Comparison of ENCODE assay signal across 8 mouse cellular contexts in genomic region chr7:118704001-118704850, GRCm38 (mm10). TPM values are rescaled to one million over a fixed set of nuclear protein-coding genes. Genes with fewer than 3 reads are reported as not detected.
A peak's percentile ranks its signal among the peaks of the same experiment; 100 is the strongest.
DNase-seq lines count a peak whose midpoint lies in the region; ATAC-seq and TF ChIP-seq lines count a peak whose summit lies in the region.

No protein-coding gene starts in this region.

- H3K4me3 ChIP-seq in gastrocnemius, adult 2 months = peak overlapping the region; percentile 91
- peak overlapping the region; percentile 70 to 94 (median 79) for H3K4me3 ChIP-seq in CH12.LX (replicated peaks in 1 of 3; ENCODE audit: low read depth in 2 of 3, low read length in 2 of 3, poor library complexity in 1 of 3)
- peak overlapping the region; percentile 78 for H3K4me3 ChIP-seq in forebrain, embryonic 15.5 days

- peaks cover 8 to 37% of the 10 kb centered on the region in 2 experiments for H3K4me1 ChIP-seq in CH12.LX (ENCODE audit: control insufficient read depth in 1 of 2, insufficient read depth in 2 of 2)
- H3K4me1 ChIP-seq in forebrain, embryonic 15.5 days = peaks cover 25% of the 10 kb centered on the region

- H3K27ac ChIP-seq in gastrocnemius, adult 2 months = no peak overlapping the region
- H3K27ac ChIP-seq in CH12.LX (ENCODE audit: insufficient read depth, low read depth) = peak overlapping the region; percentile 83; the same call in 1 of the 2 replicates
- 0 out of 2 replicates have a peak overlapping the region, but pooled peaks have one; percentile 19 for H3K27ac ChIP-seq in forebrain, embryonic 15.5 days (replicated peaks)

- intact Hi-C loops in gastrocnemius, adult 2 months (cut with DNase I) = no loop called here

- no peak for TF ChIP-seq POLR2A in CH12.LX (IDR thresholded peaks at IDR 0.05; ENCODE audit: low read depth, low read length)

- H3K9me3 ChIP-seq in CH12.LX (replicated peaks; ENCODE audit: low read length) = no peaks in the 10 kb centered on the region
- H3K9me3 ChIP-seq in forebrain, embryonic 15.5 days = no peaks in the 10 kb centered on the region

- peaks cover 6 to 20% of the 10 kb centered on the region in 2 experiments for H3K36me3 ChIP-seq in CH12.LX (replicated peaks in 1 of 2; ENCODE audit: control insufficient read depth in 1 of 2, insufficient read depth in 1 of 2, low read length in 1 of 2)
- no peaks in the 10 kb centered on the region; the same call in 1 of the 2 replicates for H3K36me3 ChIP-seq in forebrain, embryonic 15.5 days

- in situ Hi-C loops in CH12.LX (cut with MboI; ENCODE audit: low pct_ligation_motif_present, low pct_unique_long_range_greater_than_20kb, low sequenced_read_pairs) = no loop called here

- TF ChIP-seq EP300 in CH12.LX (IDR thresholded peaks at IDR 0.05; ENCODE audit: low read length) = no peak

- dilution Hi-C loops in CH12.LX (cut with MboI; ENCODE audit: extremely low pct_ligation_motif_present, extremely low pct_unique_long_range_greater_than_20kb, low sequenced_read_pairs) = no loop called here

- 76% methylated on average over 9 of the region's 9 CpGs for WGBS in forebrain, embryonic 15.5 days

- no peak for TF ChIP-seq CTCF in gastrocnemius, adult 2 months (IDR thresholded peaks at IDR 0.05)
- TF ChIP-seq CTCF in CH12.LX (conservative IDR thresholded peaks at IDR 0.05 in 1 of 2, IDR thresholded peaks at IDR 0.05 in 1 of 2; ENCODE audit: low read depth in 2 of 2, low read length in 2 of 2) = no peak

- peak overlapping the region; percentile 94 for H3K9ac ChIP-seq in CH12.LX (ENCODE audit: insufficient read depth, low read depth)
- H3K9ac ChIP-seq in forebrain, embryonic 15.5 days (replicated peaks) = peak overlapping the region; percentile 90; the same call in 1 of the 2 replicates

- no peak for DNase-seq in gastrocnemius, adult 2 months
- DNase-seq in gastrocnemius, postnatal 4 days (ENCODE audit: low spot score in 2 of 2) = no peak
- peak; percentile 27 for DNase-seq in CH12.LX (ENCODE audit: extremely low read depth)
- peak; percentile 48 for DNase-seq in lung, postnatal 36 days
- no peak for DNase-seq in spleen, postnatal 4 days (ENCODE audit: low spot score in 2 of 2)
- no peak for DNase-seq in left cerebral cortex, adult 9 months (ENCODE audit: low spot score in 2 of 2)

- no peaks in the 10 kb centered on the region for H3K27me3 ChIP-seq in CH12.LX (replicated peaks)
- no peaks in the 10 kb centered on the region for H3K27me3 ChIP-seq in forebrain, embryonic 15.5 days

- TF ChIP-seq RAD21 in CH12.LX (IDR thresholded peaks at IDR 0.05; ENCODE audit: low read depth, low read length) = no peak

- ATAC-seq in forebrain, embryonic 15.5 days (replicated peaks) = no peak
- ATAC-seq in granulocyte monocyte progenitor cell, adult 5-6 weeks (replicated peaks; ENCODE audit: poor library complexity, severe bottlenecking) = no peak

- peak overlapping the region; percentile 99 for H3K4me2 ChIP-seq in CH12.LX (ENCODE audit: insufficient read depth, low read depth, poor library complexity, severe bottlenecking)
- H3K4me2 ChIP-seq in forebrain, embryonic 15.5 days (replicated peaks) = peak overlapping the region; percentile 50

- H3K79me2 ChIP-seq in CH12.LX (replicated peaks; ENCODE audit: control insufficient read depth, extremely low read depth, insufficient read depth, poor library complexity, severe bottlenecking) = peaks cover 48% of the 10 kb centered on the region

TF ChIP-seq in CH12.LX, 34 proteins besides CTCF, POLR2A, EP300 and RAD21:
- TF ChIP-seq CHD1 (IDR thresholded peaks at IDR 0.05; ENCODE audit: low read depth, low read length) (peak; percentile 27), MXI1 (IDR thresholded peaks at IDR 0.05; ENCODE audit: low read depth, low read length) (0 out of 2 replicates have a peak, but pooled peaks have one; percentile 19), ETS1 (conservative IDR thresholded peaks at IDR 0.05; ENCODE audit: low read depth, low read length) (no peak)

RNA-seq across cellular contexts. Expression of gene Gde1, which starts 1.4 kb away (rescaled TPM):
- total RNA-seq in gastrocnemius, adult 2 months (2021) = 10 to 100 TPM; 41.3 to 45.0 TPM
- total RNA-seq in gastrocnemius, postnatal 4 days (2021) = 10 to 100 TPM; 36.5 to 38.2 TPM
- 109 and 116 TPM in 2 replicates for total RNA-seq in CH12.LX (2012; rRNA removed)
- total RNA-seq in CH12.LX (2014; rRNA removed) = 206 and 211 TPM in 2 replicates
- polyA plus RNA-seq in CH12.LX (2012; ENCODE audit: insufficient read length, low read depth) = 90.6 and 113 TPM in 2 replicates
- 165 and 180 TPM in 2 replicates for polyA plus RNA-seq in forebrain, embryonic 15.5 days (2015; fragmentation: Nextera tagmentation; extraction: Ambion mirVana)
- total RNA-seq in granulocyte monocyte progenitor cell, adult 5-6 weeks (2014; fragmentation: Nextera tagmentation) = 33.9 and 35.5 TPM in 2 replicates
- total RNA-seq in granulocyte monocyte progenitor cell, adult 5-6 weeks (2017) = 36.2 and 37.8 TPM in 2 replicates

RNA-seq across cellular contexts. Expression of gene Ccp110, which starts 8.1 kb away (rescaled TPM):
- total RNA-seq in gastrocnemius, adult 2 months (2021) = 1 to 10 TPM; 2.3 to 3.0 TPM
- total RNA-seq in gastrocnemius, postnatal 4 days (2021) = 10 to 100 TPM in 1 of 2 experiments, 1 to 10 TPM in 1; 8.7 to 12.8 TPM
- total RNA-seq in CH12.LX (2012; rRNA removed) = 13.4 and 16.9 TPM in 2 replicates
- 10.6 and 11.9 TPM in 2 replicates for total RNA-seq in CH12.LX (2014; rRNA removed)
- polyA plus RNA-seq in CH12.LX (2012; ENCODE audit: insufficient read length, low read depth) = 14.6 and 16.3 TPM in 2 replicates
- polyA plus RNA-seq in forebrain, embryonic 15.5 days (2015; fragmentation: Nextera tagmentation; extraction: Ambion mirVana) = 31.7 and 33.2 TPM in 2 replicates
- 14.8 and 26.8 TPM in 2 replicates for total RNA-seq in granulocyte monocyte progenitor cell, adult 5-6 weeks (2014; fragmentation: Nextera tagmentation)
- 19.8 and 20.7 TPM in 2 replicates for total RNA-seq in granulocyte monocyte progenitor cell, adult 5-6 weeks (2017)

RNA-seq across cellular contexts. Expression of gene Vps35l, which starts 35.8 kb away (rescaled TPM):
- total RNA-seq in gastrocnemius, adult 2 months (2021) = 10 to 100 TPM; 18.3 to 19.2 TPM
- total RNA-seq in gastrocnemius, postnatal 4 days (2021) = 10 to 100 TPM; 41.4 to 41.5 TPM
- 39.0 and 43.9 TPM in 2 replicates for total RNA-seq in CH12.LX (2012; rRNA removed)
- 45.8 and 54.7 TPM in 2 replicates for total RNA-seq in CH12.LX (2014; rRNA removed)
- polyA plus RNA-seq in CH12.LX (2012; ENCODE audit: insufficient read length, low read depth) = 46.0 and 57.7 TPM in 2 replicates
- polyA plus RNA-seq in forebrain, embryonic 15.5 days (2015; fragmentation: Nextera tagmentation; extraction: Ambion mirVana) = 90.7 and 105 TPM in 2 replicates
- total RNA-seq in granulocyte monocyte progenitor cell, adult 5-6 weeks (2014; fragmentation: Nextera tagmentation) = 72.4 and 76.4 TPM in 2 replicates
- 45.1 and 57.0 TPM in 2 replicates for total RNA-seq in granulocyte monocyte progenitor cell, adult 5-6 weeks (2017)

Comparison
In these comparisons a context has a peak if more than half of its experiments do, and no peak if none do; other contexts are left out.
1. DNase-seq: peak in CH12.LX (single experiment) and lung, postnatal 36 days (single experiment); none in gastrocnemius, adult 2 months (single experiment), gastrocnemius, postnatal 4 days (0 of 2), spleen, postnatal 4 days (0 of 2) and left cerebral cortex, adult 9 months (0 of 2).
2. Peak in every context shown above with its lines, with median percentiles within 50 percentile points of each other: H3K4me3 ChIP-seq.